Mouse (Mus musculus) cerebellum, postnatal 25 days (tissue): ENCODE measurements around the gene Gpc4.
A peak's percentile ranks its signal among the peaks of the same experiment; 100 is the strongest.

Source experiments
- DNase-seq, 2 experiments: peaks; one replicate each; pipeline ENCODE4 v3.0.0; 2021; ENCODE audit warnings: mixed read lengths in 2 of 2

The Gpc4 gene

GRCm38 (mm10) chrX:52144491-52144890, 20.6 kb downstream of the Gpc4 start:
- DNase-seq = no peak

- DNase-seq = no peak
Measured at GRCm38 (mm10) chrX:52140316-52140715, 24.7 kb downstream of the Gpc4 start.

- DNase-seq = no peak
Measured at GRCm38 (mm10) chrX:52138461-52139075, 26.5 kb downstream of the Gpc4 start.

- DNase-seq = no peak
Measured at GRCm38 (mm10) chrX:52138033-52138432, 27.0 kb downstream of the Gpc4 start.

GRCm38 (mm10) chrX:52136525-52136924, 28.5 kb downstream of the Gpc4 start:
- DNase-seq = no peak

GRCm38 (mm10) chrX:52129604-52130003, 35.4 kb downstream of the Gpc4 start:
- DNase-seq = no peak

- no peak for DNase-seq
Measured at GRCm38 (mm10) chrX:52128794-52129193, 36.3 kb downstream of the Gpc4 start.

- DNase-seq = no peak
Measured at GRCm38 (mm10) chrX:52113651-52114050, 51.4 kb downstream of the Gpc4 start.

- DNase-seq = peak in 1 of 2 experiments; percentile 5
Measured at GRCm38 (mm10) chrX:52109663-52110062, 55.4 kb downstream of the Gpc4 start.

GRCm38 (mm10) chrX:52108966-52109365, 56.1 kb downstream of the Gpc4 start:
- no peak for DNase-seq

- DNase-seq = no peak
Measured at GRCm38 (mm10) chrX:52103771-52104170, 61.3 kb downstream of the Gpc4 start.

GRCm38 (mm10) chrX:52101940-52102339, 63.1 kb downstream of the Gpc4 start:
- DNase-seq = no peak

- DNase-seq = no peak
Measured at GRCm38 (mm10) chrX:52101445-52101844, 63.6 kb downstream of the Gpc4 start.

GRCm38 (mm10) chrX:52087726-52088348, 77.2 kb downstream of the Gpc4 start:
- DNase-seq = peak; percentile 6 to 40

GRCm38 (mm10) chrX:52086885-52087573, 78.0 kb downstream of the Gpc4 start:
- no peak for DNase-seq

- DNase-seq = no peak
Measured at GRCm38 (mm10) chrX:52083557-52083956, 81.5 kb downstream of the Gpc4 start.

- no peak for DNase-seq
Measured at GRCm38 (mm10) chrX:52072410-52072809, 92.6 kb downstream of the Gpc4 start.

GRCm38 (mm10) chrX:52053416-52053815, 111.6 kb downstream of the Gpc4 start:
- no peak for DNase-seq

- DNase-seq = no peak
Measured at GRCm38 (mm10) chrX:52052011-52052410, 113.0 kb downstream of the Gpc4 start.

GRCm38 (mm10) chrX:52050941-52051340, 114.1 kb downstream of the Gpc4 start:
- no peak for DNase-seq

- no peak for DNase-seq
Measured at GRCm38 (mm10) chrX:52039875-52040274, 125.2 kb downstream of the Gpc4 start.

GRCm38 (mm10) chrX:52030146-52030545, 134.9 kb downstream of the Gpc4 start:
- no peak for DNase-seq

GRCm38 (mm10) chrX:52017660-52018059, 147.4 kb downstream of the Gpc4 start:
- peak in 1 of 2 experiments; percentile 6 for DNase-seq
